Mouse (Mus musculus): ENCODE measurements around the gene Trhde. TPM values are rescaled to one million over a fixed set of nuclear protein-coding genes. Genes with fewer than 3 reads are reported as not detected.

Trhde gene
- polyA plus RNA-seq, 1 experiment: not detected

DNA sequence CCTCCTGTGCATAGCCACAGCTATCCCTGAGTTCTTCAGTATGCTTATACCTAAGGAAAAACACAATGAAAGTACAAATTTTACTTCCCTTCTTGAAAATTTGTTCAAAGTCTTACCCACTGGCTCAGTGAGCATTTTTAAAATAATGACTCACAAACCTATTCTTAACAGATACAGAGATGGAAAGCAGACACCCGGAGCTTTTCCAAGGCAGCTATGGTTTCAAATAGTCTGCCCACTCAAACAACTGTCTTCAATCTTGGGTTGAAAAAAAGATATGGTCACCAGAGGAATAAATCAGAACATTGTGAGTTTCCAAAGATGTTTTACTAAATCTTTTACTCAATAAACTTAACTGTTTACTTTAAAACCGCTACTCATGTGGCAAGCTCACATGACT is 64.5 kb downstream of the Trhde start:
- Histone ChIP-seq H3K4me3 (ENCODE audit: insufficient read depth, low read length) (no peak overlapping the region), H3K4me1 (ENCODE audit: control insufficient read depth, insufficient read depth, low read length) (no peaks in the 10 kb centered on the region), H3K27ac (ENCODE audit: insufficient read depth, low read depth, low read length) (no peak overlapping the region)
- no peak for TF ChIP-seq POLR2A (IDR thresholded peaks at IDR 0.05; ENCODE audit: borderline replicate concordance, low read depth, low read length)
- no peak for TF ChIP-seq CTCF (IDR thresholded peaks at IDR 0.05; ENCODE audit: low read depth, low read length)

DNA sequence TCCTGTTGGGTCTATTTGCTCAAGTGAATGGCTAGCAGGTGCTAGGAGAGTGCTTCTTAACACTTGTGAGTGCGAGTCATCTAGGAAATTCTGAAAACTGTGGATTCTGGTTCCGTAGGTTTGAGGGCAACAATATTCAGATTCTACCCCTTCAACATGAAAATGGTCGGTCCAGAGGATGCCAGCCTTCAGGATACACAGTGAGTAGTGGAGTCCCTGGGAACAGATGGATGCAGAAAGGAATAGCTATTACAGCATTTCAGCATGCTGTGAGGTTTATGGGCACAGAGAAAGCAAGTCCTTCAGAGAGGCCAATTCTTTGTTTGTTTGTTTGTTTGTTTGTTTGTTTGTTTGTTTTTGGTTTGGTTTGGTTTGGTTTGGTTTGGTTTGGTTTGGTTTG is 65.7 kb downstream of the Trhde start:
- Histone ChIP-seq H3K4me3 (ENCODE audit: insufficient read depth, low read length) (no peak overlapping the region), H3K4me1 (ENCODE audit: control insufficient read depth, insufficient read depth, low read length) (no peaks in the 10 kb centered on the region), H3K27ac (ENCODE audit: insufficient read depth, low read depth, low read length) (no peak overlapping the region)
- no peak for TF ChIP-seq POLR2A (IDR thresholded peaks at IDR 0.05; ENCODE audit: borderline replicate concordance, low read depth, low read length)

DNA sequence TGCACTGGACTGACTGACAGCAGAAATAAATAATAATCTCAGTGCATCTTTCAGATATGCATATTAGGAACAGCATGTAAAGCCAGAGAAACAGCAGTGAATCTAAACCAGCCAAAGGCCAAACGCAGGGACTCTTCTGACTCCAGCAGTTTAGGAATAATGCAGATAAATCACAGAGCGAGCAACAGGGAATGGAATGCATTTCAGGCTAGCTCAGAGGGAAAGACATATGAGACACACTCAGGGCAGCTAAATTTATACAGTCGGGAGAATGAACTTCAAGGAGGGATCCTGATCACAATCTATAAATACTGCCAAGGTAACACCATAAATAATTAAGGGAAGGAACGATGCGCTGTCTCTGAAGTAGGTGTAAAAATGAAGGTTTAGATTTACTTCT is 66.4 kb downstream of the Trhde start:
- TF ChIP-seq POLR2A (IDR thresholded peaks at IDR 0.05; ENCODE audit: borderline replicate concordance, low read depth, low read length) (no peak), CTCF (IDR thresholded peaks at IDR 0.05; ENCODE audit: low read depth, low read length) (no peak)
- H3K4me3 ChIP-seq (ENCODE audit: insufficient read depth, low read length): no peak overlapping the region
- H3K27ac ChIP-seq (ENCODE audit: insufficient read depth, low read depth, low read length): no peak overlapping the region
- H3K4me1 ChIP-seq (ENCODE audit: control insufficient read depth, insufficient read depth, low read length): no peaks in the 10 kb centered on the region

DNA sequence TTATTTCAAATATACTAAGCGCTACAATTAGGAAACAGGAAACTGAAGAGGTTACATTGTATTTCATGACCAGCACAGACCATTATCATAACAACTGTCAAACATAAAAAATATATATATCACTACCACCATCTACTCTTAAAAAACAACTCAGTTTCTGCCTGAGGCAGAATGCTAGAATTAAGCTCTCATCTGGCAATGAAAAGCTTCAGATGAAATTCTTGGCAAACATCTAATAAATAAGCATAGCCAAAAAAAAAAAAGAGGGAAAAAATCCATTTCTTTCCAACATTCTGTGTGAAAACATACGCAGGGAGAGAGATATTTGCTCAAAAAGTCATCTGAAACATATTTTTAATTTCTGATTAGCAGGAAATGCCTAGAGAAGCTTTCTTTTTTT is 67.0 kb downstream of the Trhde start:
- Histone ChIP-seq H3K4me3 (ENCODE audit: insufficient read depth, low read length) (no peak overlapping the region), H3K27ac (ENCODE audit: insufficient read depth, low read depth, low read length) (no peak overlapping the region), H3K4me1 (ENCODE audit: control insufficient read depth, insufficient read depth, low read length) (no peaks in the 10 kb centered on the region)
- no peak for TF ChIP-seq CTCF (IDR thresholded peaks at IDR 0.05; ENCODE audit: low read depth, low read length)
- no peak for TF ChIP-seq POLR2A (IDR thresholded peaks at IDR 0.05; ENCODE audit: borderline replicate concordance, low read depth, low read length)

DNA sequence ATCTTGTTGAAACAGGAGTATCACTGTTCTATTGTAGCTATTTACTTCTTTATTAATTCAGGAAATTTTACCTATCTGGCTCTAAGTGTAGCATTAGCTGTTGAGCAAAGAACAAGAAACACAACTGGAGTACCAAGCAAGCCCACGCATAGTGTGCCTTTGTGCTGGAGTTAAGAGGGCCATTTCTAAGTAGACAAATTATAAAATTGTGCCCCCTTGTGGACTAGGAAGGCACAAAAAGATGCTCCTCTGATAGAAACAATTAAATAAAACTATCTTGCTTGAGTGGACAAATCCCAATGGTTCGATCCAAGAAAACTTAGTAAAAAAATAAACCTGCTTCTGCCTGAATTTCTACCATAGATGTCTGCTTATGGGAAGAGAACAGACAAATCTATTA is 76.5 kb downstream of the Trhde start:
- Histone ChIP-seq H3K4me3 (ENCODE audit: insufficient read depth, low read length) (no peak overlapping the region), H3K27ac (ENCODE audit: insufficient read depth, low read depth, low read length) (no peak overlapping the region), H3K4me1 (ENCODE audit: control insufficient read depth, insufficient read depth, low read length) (no peaks in the 10 kb centered on the region)
- no peak for TF ChIP-seq POLR2A (IDR thresholded peaks at IDR 0.05; ENCODE audit: borderline replicate concordance, low read depth, low read length)
- TF ChIP-seq CTCF (IDR thresholded peaks at IDR 0.05; ENCODE audit: low read depth, low read length): no peak

DNA sequence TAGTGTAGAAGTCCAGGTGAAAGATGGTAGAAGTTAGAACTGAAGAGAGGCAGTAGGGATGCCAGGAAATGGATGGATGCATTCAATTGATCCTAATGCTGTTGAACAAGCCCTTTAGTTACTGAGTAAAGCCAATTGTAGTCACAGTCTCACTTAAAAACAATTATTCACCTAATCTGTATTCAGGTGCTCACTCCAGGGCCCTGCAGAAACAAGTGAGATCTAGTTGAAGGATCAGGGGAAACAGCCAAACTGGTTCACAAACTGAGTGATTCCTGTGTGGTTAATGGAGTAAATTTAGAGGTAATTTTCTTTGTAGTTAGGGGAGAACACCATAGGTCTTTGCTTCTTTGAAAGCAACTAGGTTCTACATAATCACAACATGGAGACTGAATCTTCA is 100.3 kb downstream of the Trhde start:
- H3K4me3 ChIP-seq (ENCODE audit: insufficient read depth, low read length): no peak overlapping the region
- TF ChIP-seq POLR2A (IDR thresholded peaks at IDR 0.05; ENCODE audit: borderline replicate concordance, low read depth, low read length) (no peak), CTCF (IDR thresholded peaks at IDR 0.05; ENCODE audit: low read depth, low read length) (no peak)
- no peak overlapping the region for H3K27ac ChIP-seq (ENCODE audit: insufficient read depth, low read depth, low read length)
- H3K4me1 ChIP-seq (ENCODE audit: control insufficient read depth, insufficient read depth, low read length): no peaks in the 10 kb centered on the region

DNA sequence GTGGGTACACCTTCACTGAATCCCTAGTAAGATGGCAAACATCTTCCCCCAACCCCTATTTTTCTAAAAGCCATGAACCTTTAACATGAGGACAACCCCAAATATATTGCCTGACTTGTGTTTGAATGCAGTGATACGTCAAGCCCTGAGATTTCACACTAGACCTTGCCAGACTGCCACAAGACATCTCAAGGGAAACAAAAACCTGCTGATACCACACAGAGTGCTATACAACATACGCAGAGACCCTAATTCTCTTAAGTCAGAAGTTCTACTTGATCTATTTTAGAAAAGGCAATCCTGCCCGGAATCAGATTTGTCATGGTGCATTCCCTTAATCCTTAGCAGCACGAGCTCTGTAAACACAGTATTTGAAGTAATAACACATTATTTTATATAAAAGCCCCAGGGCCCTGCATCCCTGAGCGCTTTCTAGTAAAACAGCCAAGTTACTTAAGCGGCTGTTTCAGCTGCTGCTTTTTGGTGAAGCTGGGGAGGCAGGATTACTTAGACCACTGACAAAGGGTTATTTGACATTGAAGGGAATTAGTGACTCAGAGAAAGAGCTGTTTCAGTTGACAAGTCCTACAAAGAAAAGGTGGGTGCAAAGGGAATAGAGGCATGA is 130.2 kb downstream of the Trhde start:
- Histone ChIP-seq H3K4me1 (ENCODE audit: control insufficient read depth, insufficient read depth, low read length) (no peaks in the 10 kb centered on the region), H3K4me3 (ENCODE audit: insufficient read depth, low read length) (no peak overlapping the region), H3K27ac (ENCODE audit: insufficient read depth, low read depth, low read length) (no peak overlapping the region)
- TF ChIP-seq CTCF (IDR thresholded peaks at IDR 0.05; ENCODE audit: low read depth, low read length): no peak

DNA sequence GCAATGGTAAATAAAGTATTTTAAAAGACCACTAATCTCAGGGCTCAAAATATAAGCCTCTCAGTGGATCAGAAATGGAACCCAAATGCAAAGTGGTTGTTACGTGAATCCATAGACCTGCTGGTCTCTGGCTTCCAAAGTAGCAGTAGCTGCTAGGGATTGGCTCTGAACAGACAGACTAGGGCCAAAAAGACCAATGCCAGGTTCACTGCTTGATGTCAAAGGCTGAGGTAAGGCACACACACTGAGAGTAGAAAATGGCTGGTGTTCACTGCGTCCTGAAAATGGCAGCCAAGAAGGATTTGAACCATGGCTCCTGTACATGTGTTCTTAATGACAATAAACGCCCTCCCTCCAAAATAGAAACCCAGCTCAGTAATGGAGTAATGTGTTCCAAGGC is 209.1 kb downstream of the Trhde start:
- TF ChIP-seq CTCF (IDR thresholded peaks at IDR 0.05; ENCODE audit: low read depth, low read length) (no peak), POLR2A (IDR thresholded peaks at IDR 0.05; ENCODE audit: borderline replicate concordance, low read depth, low read length) (no peak)
- Histone ChIP-seq H3K4me3 (ENCODE audit: insufficient read depth, low read length) (no peak overlapping the region), H3K4me1 (ENCODE audit: control insufficient read depth, insufficient read depth, low read length) (no peaks in the 10 kb centered on the region), H3K27ac (ENCODE audit: insufficient read depth, low read depth, low read length) (no peak overlapping the region)

DNA sequence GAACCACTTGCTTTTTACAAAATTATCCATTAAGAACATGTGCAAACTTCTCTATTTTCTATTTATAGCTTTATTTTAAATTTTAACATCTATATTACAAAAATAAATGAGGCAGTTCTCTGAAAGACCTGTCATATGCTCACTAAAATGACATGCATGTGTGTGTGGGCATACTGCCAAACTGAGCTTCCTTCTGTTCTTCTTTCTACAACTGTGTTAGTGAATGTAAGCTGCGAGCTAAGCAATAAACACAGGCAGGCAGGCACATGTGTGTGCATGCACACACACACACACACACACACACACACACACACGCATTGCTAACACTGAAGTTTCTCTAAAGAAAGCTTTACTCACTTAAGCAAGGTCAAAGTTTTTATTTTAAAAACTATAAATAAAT is 223.2 kb downstream of the Trhde start:
- TF ChIP-seq POLR2A (IDR thresholded peaks at IDR 0.05; ENCODE audit: borderline replicate concordance, low read depth, low read length): no peak
- no peak for TF ChIP-seq CTCF (IDR thresholded peaks at IDR 0.05; ENCODE audit: low read depth, low read length)
- Histone ChIP-seq H3K4me3 (ENCODE audit: insufficient read depth, low read length) (no peak overlapping the region), H3K4me1 (ENCODE audit: control insufficient read depth, insufficient read depth, low read length) (no peaks in the 10 kb centered on the region), H3K27ac (ENCODE audit: insufficient read depth, low read depth, low read length) (no peak overlapping the region)

DNA sequence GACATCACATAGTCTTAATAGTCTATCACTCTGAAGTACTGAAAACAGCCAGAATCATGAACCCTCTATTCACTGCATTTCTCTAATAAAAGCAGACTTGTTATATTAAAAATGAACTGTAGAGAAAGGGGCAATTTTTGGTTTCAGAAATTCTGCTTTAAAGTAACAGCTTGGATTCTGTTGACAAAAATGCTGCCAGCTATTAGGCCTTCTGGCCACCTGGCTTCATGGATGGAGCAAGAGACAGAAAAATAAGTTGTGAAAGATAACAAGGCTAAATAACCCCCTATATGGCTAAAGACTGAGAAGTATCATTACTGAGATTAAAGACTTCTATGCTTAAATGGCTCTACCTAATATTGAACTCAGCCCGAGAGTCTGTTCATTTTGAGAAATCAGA is 234.2 kb downstream of the Trhde start:
- Histone ChIP-seq H3K27ac (ENCODE audit: insufficient read depth, low read depth, low read length) (no peak overlapping the region), H3K4me3 (ENCODE audit: insufficient read depth, low read length) (no peak overlapping the region), H3K4me1 (ENCODE audit: control insufficient read depth, insufficient read depth, low read length) (no peaks in the 10 kb centered on the region)
- TF ChIP-seq CTCF (IDR thresholded peaks at IDR 0.05; ENCODE audit: low read depth, low read length): no peak
- TF ChIP-seq POLR2A (IDR thresholded peaks at IDR 0.05; ENCODE audit: borderline replicate concordance, low read depth, low read length): no peak

DNA sequence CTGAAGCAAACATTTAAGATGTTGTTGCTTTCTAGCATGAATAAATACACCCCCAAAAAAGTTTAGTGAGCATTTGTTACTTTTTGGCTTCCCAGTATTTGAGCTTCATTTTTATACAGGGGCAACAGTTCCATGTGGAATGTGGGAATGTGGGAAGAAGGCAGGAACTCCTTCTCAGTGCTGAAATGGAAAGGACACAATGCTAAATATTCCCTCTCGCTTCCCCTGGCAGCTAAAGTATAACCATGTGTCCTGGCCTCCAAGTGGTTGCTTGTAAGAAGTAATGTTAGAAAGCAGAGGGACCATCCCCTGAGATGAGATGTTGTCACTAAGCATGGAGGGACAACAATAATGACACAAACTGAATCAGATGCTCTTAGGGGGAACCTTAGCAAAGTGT is 292.9 kb downstream of the Trhde start:
- Histone ChIP-seq H3K4me3 (ENCODE audit: insufficient read depth, low read length) (no peak overlapping the region), H3K27ac (ENCODE audit: insufficient read depth, low read depth, low read length) (no peak overlapping the region), H3K4me1 (ENCODE audit: control insufficient read depth, insufficient read depth, low read length) (no peaks in the 10 kb centered on the region)
- no peak for TF ChIP-seq POLR2A (IDR thresholded peaks at IDR 0.05; ENCODE audit: borderline replicate concordance, low read depth, low read length)
- TF ChIP-seq CTCF (IDR thresholded peaks at IDR 0.05; ENCODE audit: low read depth, low read length): no peak

Measured in bone marrow macrophage, adult 2 months (primary cell).